Mouse (Mus musculus) T-helper 2 cell (primary cell): Measurements from ENCODE around the gene Keg1.

Experiments
- in situ Hi-C: fragments of 300-600 bp; cut with MboI, MseI; formaldehyde crosslinking; loops from one replicate; pipeline ENCODE4 v1.15.1; 2025; ENCODE audit warnings: high pct_unique_total_duplicates

Gene Keg1

DNA sequence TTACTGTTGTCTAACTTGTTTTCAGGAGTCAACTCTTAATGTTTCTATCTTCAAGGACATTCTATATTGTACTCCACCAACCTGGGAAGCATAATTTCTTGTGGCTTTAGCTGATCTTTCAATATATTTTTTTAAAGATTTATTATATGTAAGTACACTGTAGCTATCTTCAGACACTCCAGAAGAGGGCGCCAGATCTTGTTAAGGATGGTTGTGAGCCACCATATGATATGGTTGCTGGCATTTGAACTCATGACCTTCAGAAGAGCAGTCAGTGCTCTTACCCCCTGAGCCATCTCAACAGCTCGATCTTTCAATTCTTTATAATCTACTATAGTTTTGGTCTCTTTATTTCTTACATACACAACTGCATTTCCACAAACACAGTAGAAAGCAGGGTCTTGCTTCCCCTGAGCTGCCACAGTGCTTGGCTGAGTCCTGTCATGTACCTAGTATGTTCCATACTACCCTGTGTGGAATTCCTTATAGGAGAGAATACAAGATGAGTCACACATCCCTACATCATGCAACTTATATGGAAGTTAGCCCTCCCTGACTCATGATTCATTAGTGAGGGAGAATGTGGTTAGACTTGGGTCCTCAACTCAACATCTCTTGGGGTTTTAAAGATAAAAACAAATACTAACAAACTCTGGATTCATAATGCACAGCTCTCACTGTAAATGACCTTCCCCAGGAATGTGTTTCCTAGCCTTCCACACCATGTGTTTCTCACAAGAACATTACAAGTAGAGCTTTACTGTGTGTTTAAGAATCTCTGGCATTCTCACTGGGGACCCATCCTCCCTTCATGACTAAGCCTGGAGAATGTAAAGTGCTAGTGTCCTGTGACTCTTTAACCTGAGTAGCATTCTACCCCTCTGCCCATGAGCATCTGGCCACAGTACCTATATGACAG, 66.9 kb downstream of the Keg1 start:
- in situ Hi-C loops = no loop called here

DNA sequence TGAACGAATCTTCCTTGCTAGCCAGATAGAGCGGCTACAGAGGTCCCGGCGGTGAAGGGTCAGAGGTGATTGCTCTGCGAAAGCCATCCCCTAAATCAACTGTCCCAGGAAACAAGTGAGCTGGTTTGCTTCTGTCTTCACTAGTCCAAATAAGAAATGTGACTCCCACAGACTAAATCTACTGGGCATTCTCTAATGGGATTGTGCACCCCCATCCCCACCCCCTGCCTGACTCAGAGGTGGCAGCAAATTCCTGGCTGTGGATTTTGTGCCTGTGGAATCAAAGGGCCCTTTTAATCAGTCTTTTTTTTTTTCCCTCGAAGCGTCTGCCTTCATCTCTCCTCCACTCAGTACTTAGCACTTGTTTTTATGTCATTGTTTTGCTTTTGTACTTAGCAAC, 69.7 kb downstream of the Keg1 start, which contains the start of gene Cntf:
Gene Cntf, minus strand, starts transcription at position 325 of the 400 bp plus-strand sequence.
- in situ Hi-C loops = no loop called here
